Mouse (Mus musculus) kidney, adult 2 months (tissue): ENCODE data around the gene Tcf25.

Experiments
- CTCF ChIP-seq: fragments of 200-500 bp; conservative IDR thresholded peaks from 2 replicates; pipeline ENCODE4 v1.5.1; 2011; ENCODE audit warnings: low read depth, mild to moderate bottlenecking, control low read depth, low read length, moderate library complexity, mixed read lengths; ENCODE audit not compliant: insufficient read depth, insufficient read length
- POLR2A ChIP-seq: fragments of 200-500 bp; IDR thresholded peaks from one replicate; pipeline ENCODE4 v1.6.1; 2011; ENCODE audit warnings: low read depth, low read length, control low read depth

GRCm38 (mm10) chr8:123416944-123417555 lies 43.5 kb downstream of the Tcf25 start:
- no peak for TF ChIP-seq CTCF
- TF ChIP-seq POLR2A = no peak
